Comparison of ENCODE assay signal across 9 mouse cellular contexts in genomic region chr11:102998577-102999316, GRCm38 (mm10). TPM values are rescaled to one million over a fixed set of nuclear protein-coding genes. Genes with fewer than 3 reads are reported as not detected.
DNase-seq lines count a peak whose midpoint lies in the region; ATAC-seq and TF ChIP-seq lines count a peak whose summit lies in the region.
"Had no signal": no experiment of that assay in that cellular context is flagged by ENCODE, and none has a peak within 500 bp of the region (broad histone marks: within the 10 kb centered on the region; RNA-seq: fewer than 3 reads in every experiment).

No protein-coding gene starts in this region.

- TF ChIP-seq CTCF in left cerebral cortex, adult 2 months (IDR thresholded peaks at IDR 0.05): no peak

- H3K27me3 ChIP-seq in hindbrain, embryonic 10.5 days (ENCODE audit: insufficient read depth, poor library complexity, severe bottlenecking): peaks cover 7% of the 10 kb centered on the region; the same call in 1 of the 2 replicates
- H3K27me3 ChIP-seq: CH12.LX had no signal

- H3K36me3 ChIP-seq in hindbrain, embryonic 10.5 days: peaks cover 92% of the 10 kb centered on the region

- peak; percentile 67 to 80 for DNase-seq in cerebellum, postnatal 10 days
- DNase-seq in cerebellum, adult 11-12 months: no peak
- peak; percentile 84 for DNase-seq in MEL-GATA-1-ER (ENCODE audit: extremely low read depth, low read depth)
- DNase-seq in hindbrain, embryonic 10.5 days (ENCODE audit: low spot score): peak; percentile 8
- no peak for DNase-seq in gastrocnemius, postnatal 10 days
- no peak for DNase-seq in left cerebral cortex, adult 2 months (ENCODE audit: extremely low spot score in 1 of 2, low spot score in 2 of 2)
- DNase-seq in kidney, adult 11 months: no peak

- intact Hi-C loops in left cerebral cortex, adult 2 months (cut with DNase I): no loop called here

- H3K4me1 ChIP-seq in hindbrain, embryonic 10.5 days (replicated peaks): peaks cover 34% of the 10 kb centered on the region

- H3K4me3 ChIP-seq in hindbrain, embryonic 10.5 days: 0 out of 2 replicates have a peak overlapping the region, but pooled peaks have one; percentile 7
- H3K4me3 ChIP-seq in left cerebral cortex, adult 2 months: no peak overlapping the region

- ATAC-seq in megakaryocyte progenitor cell, adult 5-6 weeks (replicated peaks; ENCODE audit: poor library complexity): peak; percentile 77

- WGBS in hindbrain, embryonic 10.5 days: 77% methylated on average over 14 of the region's 14 CpGs

- no peaks in the 10 kb centered on the region for H3K9me3 ChIP-seq in hindbrain, embryonic 10.5 days

- peak overlapping the region; percentile 45 for H3K27ac ChIP-seq in hindbrain, embryonic 10.5 days
- H3K27ac ChIP-seq in left cerebral cortex, adult 2 months: no peak overlapping the region

RNA-seq across cellular contexts. Expression of gene Nmt1, which starts 29.2 kb away (rescaled TPM):
- 47.1 and 55.6 TPM in 2 replicates for polyA plus RNA-seq in hindbrain, embryonic 10.5 days (2016; fragmentation: Nextera tagmentation; extraction: Ambion mirVana)
- total RNA-seq in megakaryocyte progenitor cell, adult 5-6 weeks (2015): 38.8 and 39.5 TPM in 2 replicates
- total RNA-seq in megakaryocyte progenitor cell, adult 5-6 weeks (2017): 44.8 and 45.1 TPM in 2 replicates
- 10 to 100 TPM; 41.5 to 49.7 TPM for total RNA-seq in gastrocnemius, postnatal 10 days (2021)
- total RNA-seq in left cerebral cortex, adult 2 months (2021): 100 to 1,000 TPM; 117 to 130 TPM

RNA-seq across cellular contexts. Expression of gene Dcakd, which starts 29.4 kb away (rescaled TPM):
- 272 and 276 TPM in 2 replicates for polyA plus RNA-seq in hindbrain, embryonic 10.5 days (2016; fragmentation: Nextera tagmentation; extraction: Ambion mirVana)
- total RNA-seq in megakaryocyte progenitor cell, adult 5-6 weeks (2015): 27.7 and 27.9 TPM in 2 replicates
- 17.5 and 24.2 TPM in 2 replicates for total RNA-seq in megakaryocyte progenitor cell, adult 5-6 weeks (2017)
- total RNA-seq in gastrocnemius, postnatal 10 days (2021): 10 to 100 TPM; 34.9 to 45.5 TPM
- total RNA-seq in left cerebral cortex, adult 2 months (2021): 10 to 100 TPM; 48.3 to 50.9 TPM

RNA-seq across cellular contexts. Expression of gene C1ql1, which starts 52.3 kb away (rescaled TPM):
- 4.4 and 11.5 TPM in 2 replicates for polyA plus RNA-seq in hindbrain, embryonic 10.5 days (2016; fragmentation: Nextera tagmentation; extraction: Ambion mirVana)
- total RNA-seq in megakaryocyte progenitor cell, adult 5-6 weeks (2015): not detected in 2 replicates
- total RNA-seq in megakaryocyte progenitor cell, adult 5-6 weeks (2017): not detected in 2 replicates
- under 1 TPM; 0.31 to 0.93 TPM for total RNA-seq in gastrocnemius, postnatal 10 days (2021)
- total RNA-seq in left cerebral cortex, adult 2 months (2021): 10 to 100 TPM in 1 of 2 experiments, 1 to 10 TPM in 1; 9.3 to 14.0 TPM
- total RNA-seq: CH12.LX had no signal

Comparison
In these comparisons a context has a peak if more than half of its experiments do, and no peak if none do; other contexts are left out.
1. DNase-seq: peak in cerebellum, postnatal 10 days (2 of 2), MEL-GATA-1-ER (single experiment) and hindbrain, embryonic 10.5 days (single experiment); none in cerebellum, adult 11-12 months (single experiment), gastrocnemius, postnatal 10 days (single experiment), left cerebral cortex, adult 2 months (0 of 2) and kidney, adult 11 months (single experiment).
2. RNA of gene C1ql1, which starts 52.3 kb away (total RNA-seq): 9.3 to 14.0 TPM in left cerebral cortex, adult 2 months; 0.31 to 0.93 TPM in gastrocnemius, postnatal 10 days and not detected in megakaryocyte progenitor cell, adult 5-6 weeks; every median in the first group is over 4 times any median in the second.